ENCODE assay signal across 8 mouse cellular contexts in the genomic region with DNA sequence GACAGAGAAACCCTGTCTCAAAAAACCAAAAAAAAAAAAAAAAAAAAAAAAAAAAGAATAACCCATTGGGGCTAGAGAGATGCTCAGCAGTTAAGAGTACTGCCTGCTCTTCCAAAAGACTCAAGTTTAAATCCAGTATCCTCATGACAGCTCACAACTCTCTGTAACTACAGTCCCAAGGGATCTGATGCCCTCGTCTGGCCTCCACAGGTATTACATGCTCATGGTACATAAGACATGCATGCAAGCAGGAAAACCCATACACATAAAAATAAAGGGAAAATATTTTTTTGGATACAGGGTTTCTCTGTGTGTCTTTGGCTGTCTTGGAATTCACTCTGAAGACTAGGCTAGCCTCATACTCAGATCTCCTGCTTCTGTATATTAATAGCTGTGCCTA.
DNase-seq lines count a peak whose midpoint lies in the region; ATAC-seq and TF ChIP-seq lines count a peak whose summit lies in the region.

No protein-coding gene starts in this region.

- no peaks in the 10 kb centered on the region for H3K4me1 ChIP-seq in forebrain, postnatal 0 days (ENCODE audit: insufficient read depth)
- no peaks in the 10 kb centered on the region for H3K4me1 ChIP-seq in forebrain, embryonic 12.5 days

- H3K4me2 ChIP-seq in forebrain, postnatal 0 days (ENCODE audit: low read depth), result no peak overlapping the region
- H3K4me2 ChIP-seq in forebrain, embryonic 12.5 days, result no peak overlapping the region

- H3K27ac ChIP-seq in forebrain, postnatal 0 days (ENCODE audit: low read depth, low read length), result no peak overlapping the region
- H3K27ac ChIP-seq in forebrain, embryonic 12.5 days, result no peak overlapping the region

- no peaks in the 10 kb centered on the region for H3K9me3 ChIP-seq in forebrain, postnatal 0 days (ENCODE audit: low read length)
- no peaks in the 10 kb centered on the region for H3K9me3 ChIP-seq in forebrain, embryonic 12.5 days

- ATAC-seq in forebrain, postnatal 0 days, result peak; percentile 27; the same call in 1 of the 2 replicates
- ATAC-seq in forebrain, embryonic 12.5 days (ENCODE audit: low FRiP score), result no peak

- DNase-seq in forebrain, postnatal 0 days, result peak; percentile 43
- peak; percentile 26 for DNase-seq in ovary, postnatal 36 days (ENCODE audit: low spot score)
- no peak for DNase-seq in ovary, adult 18-20 months (ENCODE audit: low spot score)
- DNase-seq in cerebellum, postnatal 10 days, result peak; percentile 68 to 69
- peak; percentile 66 to 87 for DNase-seq in kidney, postnatal 25 days
- DNase-seq in mesoderm, embryonic 11.5 days (ENCODE audit: low read depth, low spot score), result peak; percentile 66
- peak; percentile 82 for DNase-seq in thymus, postnatal 4 days

- no peaks in the 10 kb centered on the region for H3K27me3 ChIP-seq in forebrain, postnatal 0 days (ENCODE audit: insufficient read depth, low read length)
- H3K27me3 ChIP-seq in forebrain, embryonic 12.5 days, result no peaks in the 10 kb centered on the region; the same call in 1 of the 2 replicates

- no peak overlapping the region for H3K9ac ChIP-seq in forebrain, postnatal 0 days
- no peak overlapping the region for H3K9ac ChIP-seq in forebrain, embryonic 12.5 days

- WGBS in forebrain, postnatal 0 days, result 5% methylated on average over 1 of the region's 1 CpGs
- 9% methylated on average over 1 of the region's 1 CpGs for WGBS in forebrain, embryonic 12.5 days

- H3K36me3 ChIP-seq in forebrain, postnatal 0 days (ENCODE audit: insufficient read depth), result no peaks in the 10 kb centered on the region
- H3K36me3 ChIP-seq in forebrain, embryonic 12.5 days (replicated peaks), result no peaks in the 10 kb centered on the region

- peak; percentile 68 for TF ChIP-seq CTCF in forebrain, postnatal 0 days (IDR thresholded peaks at IDR 0.05; ENCODE audit: low read depth)

- no peak overlapping the region for H3K4me3 ChIP-seq in forebrain, postnatal 0 days (ENCODE audit: low read depth, low read length)
- no peak overlapping the region for H3K4me3 ChIP-seq in forebrain, embryonic 12.5 days (replicated peaks)
